ENCODE assay signal across 23 mouse cellular contexts in genomic region chr10:4893475-4893874, GRCm38 (mm10).
"Had no signal": no experiment of that assay in that cellular context is flagged by ENCODE, and none has a peak within 500 bp of the region (broad histone marks: within the 10 kb centered on the region; RNA-seq: fewer than 3 reads in every experiment).

No protein-coding gene starts in this region.

- H3K4me3 ChIP-seq: limb, embryonic 10.5 days; limb, embryonic 13.5 days; midbrain, embryonic 15.5 days; myocyte; neural tube, embryonic 12.5 days had no signal

- H3K27ac ChIP-seq: limb, embryonic 10.5 days; limb, embryonic 13.5 days; liver, embryonic 14.5 days; macrophage; midbrain, embryonic 15.5 days; neural tube, embryonic 12.5 days; stomach, postnatal 0 days had no signal

- H3K4me1 ChIP-seq: limb, embryonic 10.5 days; limb, embryonic 13.5 days; midbrain, embryonic 15.5 days; neural tube, embryonic 12.5 days had no signal

- DNase-seq: kidney, adult 18-20 months; kidney, adult 9 months; kidney, postnatal 14 days; kidney, postnatal 4 days; liver; liver, postnatal 0 days; lung, embryonic 14.5 days; right cerebral cortex, adult 18-20 months; right cerebral cortex, postnatal 14 days; right cerebral cortex, postnatal 4 days; thymus, adult 2 months; thymus, postnatal 14 days; thymus, postnatal 4 days had no signal

- H3K27me3 ChIP-seq: limb, embryonic 13.5 days; midbrain, embryonic 15.5 days; neural tube, embryonic 12.5 days had no signal

- H3K4me2 ChIP-seq: limb, embryonic 13.5 days; lung, embryonic 14.5 days; midbrain, embryonic 15.5 days; neural tube, embryonic 12.5 days had no signal

- H3K9me3 ChIP-seq: limb, embryonic 10.5 days; limb, embryonic 13.5 days; midbrain, embryonic 15.5 days; neural tube, embryonic 12.5 days had no signal

- H3K9ac ChIP-seq: limb, embryonic 13.5 days; liver, embryonic 14.5 days; liver, postnatal 0 days; lung, embryonic 14.5 days; midbrain, embryonic 15.5 days; neural tube, embryonic 12.5 days had no signal

- ATAC-seq: intestine, embryonic 16.5 days; liver, postnatal 0 days; lung, postnatal 0 days; midbrain, embryonic 15.5 days had no signal

- H3K36me3 ChIP-seq: limb, embryonic 10.5 days; limb, embryonic 13.5 days; midbrain, embryonic 15.5 days; neural tube, embryonic 12.5 days had no signal
